Mouse (Mus musculus) brain, embryonic 14.5 days (tissue): ENCODE data around the gene Spats2. TPM values are rescaled to one million over a fixed set of nuclear protein-coding genes. Genes with fewer than 3 reads are reported as not detected.

Experiments used
- DNase-seq: peaks from one replicate; pipeline ENCODE4 v3.0.0-alpha.2; 2011; ENCODE audit warnings: low read depth
- CTCF ChIP-seq: fragments of 200-500 bp; IDR thresholded peaks from 2 replicates; pipeline ENCODE4 v1.5.1; 2012; ENCODE audit warnings: inconsistent platforms, mild to moderate bottlenecking, moderate library complexity, borderline replicate concordance; ENCODE audit not compliant: insufficient read depth, insufficient read length; ENCODE audit errors: extremely low read depth
- POLR2A ChIP-seq: fragments of 200-500 bp; IDR thresholded peaks from 2 replicates; pipeline ENCODE4 v1.6.1; 2012; ENCODE audit warnings: mild to moderate bottlenecking, inconsistent platforms, borderline replicate concordance; ENCODE audit not compliant: poor library complexity, insufficient read depth, insufficient read length, severe bottlenecking; ENCODE audit errors: extremely low read depth
- polyA plus RNA-seq: library from polyadenylated mRNA; depleted of rRNA; stranded (reverse); fragments of >200 nt; gene quantifications from 2 replicates; pipeline ENCODE4 v1.2.3, GENCODE M21; 2012; rRNA removed

The Spats2 gene
- polyA plus RNA-seq, 1 experiment, result 47.3 TPM

- TF ChIP-seq POLR2A (no peak), CTCF (no peak)
- DNase-seq, result no peak
Observed at GRCm38 (mm10) chr15:99254477-99255005, 128.8 kb downstream of the Spats2 start.

DNA sequence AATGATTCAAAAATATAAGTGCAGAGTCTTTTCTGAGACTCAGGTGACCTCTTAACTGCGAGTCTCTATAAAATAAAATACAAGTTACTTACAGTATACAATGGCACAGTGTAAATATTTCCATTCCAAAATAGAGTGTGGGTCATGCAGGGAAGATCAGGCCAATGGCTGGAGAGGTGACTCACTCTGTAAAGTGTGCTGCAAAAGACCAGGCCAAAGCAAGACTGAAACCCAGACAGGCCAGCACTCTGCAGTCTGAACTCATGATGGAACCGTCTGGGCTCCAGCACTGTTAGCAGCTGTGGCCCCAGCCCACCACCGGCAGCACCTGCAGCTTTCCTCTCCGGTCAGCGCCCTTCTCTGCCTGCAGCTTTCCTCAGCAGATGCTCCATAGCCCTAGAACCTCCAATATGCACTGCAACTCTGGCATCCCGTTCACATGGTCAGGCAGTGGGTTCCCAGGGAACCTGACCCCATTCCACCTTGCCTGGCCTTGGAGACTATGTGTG, 129.6 kb downstream of the Spats2 start:
- DNase-seq, result no peak
- TF ChIP-seq CTCF (no peak), POLR2A (no peak)

DNA sequence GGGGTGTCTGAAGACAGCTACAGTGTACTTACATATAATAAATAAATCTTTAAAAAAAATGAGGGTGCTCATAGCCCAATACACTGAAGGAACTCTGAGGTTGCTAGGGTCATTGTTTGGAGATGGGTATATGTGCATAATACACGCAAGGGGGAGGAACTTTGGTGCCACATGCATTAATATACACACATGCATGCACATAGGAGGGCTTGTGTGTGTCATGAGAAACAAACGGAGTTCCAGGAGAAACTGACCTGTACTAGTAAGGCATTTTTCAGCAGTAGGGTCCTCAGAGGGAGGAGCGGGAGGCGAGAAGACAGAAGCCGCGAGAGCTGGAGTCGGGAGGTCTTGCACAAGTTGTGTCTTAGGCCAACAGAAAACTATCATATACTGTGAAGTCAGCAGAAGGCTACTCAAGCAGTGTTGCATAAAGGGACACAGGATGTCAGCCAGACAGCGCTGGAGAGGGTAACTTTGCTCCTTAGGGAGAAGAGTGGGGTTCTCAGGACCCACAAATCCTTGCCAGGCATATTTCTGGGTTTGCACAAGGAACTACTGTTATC, 133.5 kb downstream of the Spats2 start:
- TF ChIP-seq CTCF (no peak), POLR2A (no peak)
- DNase-seq, result no peak

GRCm38 (mm10) chr15:99259730-99260252, 134.1 kb downstream of the Spats2 start:
- TF ChIP-seq CTCF (no peak), POLR2A (no peak)
- DNase-seq, result peak; percentile 83

- TF ChIP-seq CTCF, result no peak
- TF ChIP-seq POLR2A, result no peak
- peak; percentile 33 for DNase-seq
Observed at GRCm38 (mm10) chr15:99262702-99263101, 137.0 kb downstream of the Spats2 start.

Other genes starting within 250 kb of the Spats2 start
- gene Rhebl1, start 231.4 kb upstream of the Spats2 start, polyA plus RNA-seq, result 24.6 and 40.8 TPM in 2 replicates
- gene Dhh, start 227.4 kb upstream of the Spats2 start, polyA plus RNA-seq, result 0.37 and 0.88 TPM in 2 replicates
- 106 and 176 TPM in 2 replicates for gene Lmbr1l, start 207.7 kb upstream of the Spats2 start, polyA plus RNA-seq
- 2,160 and 2,864 TPM in 2 replicates for gene Tuba1b, start 191.4 kb upstream of the Spats2 start, polyA plus RNA-seq
- gene Gm49450, start 172.4 kb upstream of the Spats2 start, polyA plus RNA-seq, result 136 and 183 TPM in 2 replicates
- gene Tuba1a, start 172.2 kb upstream of the Spats2 start, polyA plus RNA-seq, result 11,216 and 14,471 TPM in 2 replicates
- 62.6 and 100 TPM in 2 replicates for gene Tuba1c, start 96.0 kb upstream of the Spats2 start, polyA plus RNA-seq
- 14.0 and 47.0 TPM in 2 replicates for gene Prph, start 70.7 kb upstream of the Spats2 start, polyA plus RNA-seq
- gene Troap, start 51.3 kb upstream of the Spats2 start, polyA plus RNA-seq, result 12.1 and 27.9 TPM in 2 replicates
- 7.0 and 15.6 TPM in 2 replicates for gene C1ql4, start 38.1 kb upstream of the Spats2 start, polyA plus RNA-seq
- 0.82 and 0.92 TPM in 2 replicates for gene Dnajc22, start 32.7 kb upstream of the Spats2 start, polyA plus RNA-seq
- 3.0 and 6.6 TPM in 2 replicates for gene Kcnh3, start 98.9 kb downstream of the Spats2 start, polyA plus RNA-seq
- gene Mcrs1, start 126.0 kb downstream of the Spats2 start, polyA plus RNA-seq, result 151 and 174 TPM in 2 replicates
- 180 and 198 TPM in 2 replicates for gene Prpf40b, start 169.2 kb downstream of the Spats2 start, polyA plus RNA-seq
- gene Fam186b, start 170.0 kb downstream of the Spats2 start, polyA plus RNA-seq, result 0.28 and 0.36 TPM in 2 replicates
- gene Fmnl3, start 244.6 kb downstream of the Spats2 start, polyA plus RNA-seq, result 27.4 and 30.1 TPM in 2 replicates